Mouse (Mus musculus) Patski (cell line): ENCODE results near the gene Klk4. TPM values are rescaled to one million over a fixed set of nuclear protein-coding genes. Genes with fewer than 3 reads are reported as not detected.

Experiments
- ATAC-seq: fragments of 100-300 bp; one replicate; pipeline ENCODE4 v1.8.0; 2021
- CTCF ChIA-PET: fragments of 350-600 bp; sonication (Branson Sonifier 250); formaldehyde crosslinking; loops from one replicate; lab custom pipeline; 2022; ENCODE audit warnings: inconsistent platforms; lab: Charles Lee
- POLR2A ChIA-PET: fragments of 350-600 bp; sonication (Branson Sonifier 250); formaldehyde crosslinking; loops from one replicate; lab custom pipeline; 2022; ENCODE audit warnings: antibody characterized with exemption, inconsistent platforms; lab: Charles Lee
- DNase-seq: peaks from one replicate; pipeline ENCODE4 v3.0.0-alpha.2; 2011; ENCODE audit warnings: low read depth, low spot score
- H3K27me3 ChIP-seq: fragments of 371-371 bp; one replicate; pipeline ENCODE4 v1.5.1; 2021
- CTCF ChIP-seq: fragments of 100-300 bp; IDR thresholded peaks from one replicate; pipeline ENCODE4 v1.5.1; 2021
- in situ Hi-C: fragments of 300-500 bp; cut with MboI; formaldehyde crosslinking; loops from 3 replicates; pipeline ENCODE4 v1.11.1; 2018; ENCODE audit warnings: low pct_unique_long_range_greater_than_20kb, mixed read lengths
- polyA plus RNA-seq: library from polyadenylated mRNA; unstranded; gene quantifications from one replicate; pipeline ENCODE4 v1.2.3, GENCODE M21; 2021

Klk4 gene
- polyA plus RNA-seq, 1 experiment from 2014 or later: not detected

- H3K27me3 ChIP-seq: no peaks in the 10 kb centered on the region
- ATAC-seq: no peak
- ChIA-PET POLR2A (no interaction called here), CTCF (no interaction called here)
- no peak for TF ChIP-seq CTCF
- in situ Hi-C loops: loop anchor here (25.0 kb wide), 1 partner anchor 462 kb away; no protein-coding TSS in a partner anchor
- no peak for DNase-seq
Observed at GRCm38 (mm10) chr7:43874868-43875375, 6.0 kb upstream of the Klk4 start.

GRCm38 (mm10) chr7:43876444-43876843 lies 4.5 kb upstream of the Klk4 start:
- CTCF ChIA-PET: no interaction called here
- POLR2A ChIA-PET: no interaction called here
- no peak for TF ChIP-seq CTCF
- in situ Hi-C loops: loop anchor here (25.0 kb wide), 1 partner anchor 461 kb away; no protein-coding TSS in a partner anchor
- no peak for ATAC-seq
- no peak for DNase-seq
- no peaks in the 10 kb centered on the region for H3K27me3 ChIP-seq

- no peak for TF ChIP-seq CTCF
- CTCF ChIA-PET: interaction anchor here (1.2 kb wide), 1 partner anchor 14 kb away, joined by 3 read pairs; no protein-coding TSS in a partner anchor
- no peaks in the 10 kb centered on the region for H3K27me3 ChIP-seq
- in situ Hi-C loops: loop anchor here (25.0 kb wide), 1 partner anchor 459 kb away; no protein-coding TSS in a partner anchor
- DNase-seq (no peak), ATAC-seq (no peak)
- POLR2A ChIA-PET: no interaction called here
Observed at GRCm38 (mm10) chr7:43878281-43878680, 2.7 kb upstream of the Klk4 start.

GRCm38 (mm10) chr7:43882346-43882745 lies 1.4 kb downstream of the Klk4 start:
- ATAC-seq (no peak), DNase-seq (no peak)
- POLR2A ChIA-PET: no interaction called here
- in situ Hi-C loops: loop anchor here (25.0 kb wide), 1 partner anchor 455 kb away; no protein-coding TSS in a partner anchor
- CTCF ChIA-PET: no interaction called here
- TF ChIP-seq CTCF: no peak
- no peaks in the 10 kb centered on the region for H3K27me3 ChIP-seq

GRCm38 (mm10) chr7:43882811-43883210 lies 1.9 kb downstream of the Klk4 start:
- ChIA-PET CTCF (no interaction called here), POLR2A (no interaction called here)
- no peak for DNase-seq
- no peaks in the 10 kb centered on the region for H3K27me3 ChIP-seq
- TF ChIP-seq CTCF: no peak
- in situ Hi-C loops: loop anchor here (25.0 kb wide), 1 partner anchor 454 kb away; no protein-coding TSS in a partner anchor
- ATAC-seq: no peak

GRCm38 (mm10) chr7:43883547-43883946 lies 2.6 kb downstream of the Klk4 start:
- H3K27me3 ChIP-seq: no peaks in the 10 kb centered on the region
- ATAC-seq: no peak
- ChIA-PET CTCF (interaction anchor here (1.2 kb wide), 1 partner anchor 11 kb away, joined by 3 read pairs; no protein-coding TSS in a partner anchor), POLR2A (no interaction called here)
- in situ Hi-C loops: loop anchor here (25.0 kb wide), 1 partner anchor 454 kb away; no protein-coding TSS in a partner anchor
- peak; percentile 54 for TF ChIP-seq CTCF
- no peak for DNase-seq

GRCm38 (mm10) chr7:43891365-43891764 lies 10.4 kb downstream of the Klk4 start:
- no peak for TF ChIP-seq CTCF
- in situ Hi-C loops: loop anchor here (5.0 to 25.0 kb wide), 2 partner anchors 209 to 446 kb away; no protein-coding TSS in a partner anchor
- DNase-seq (no peak), ATAC-seq (no peak)
- peaks cover 6% of the 10 kb centered on the region for H3K27me3 ChIP-seq
- ChIA-PET POLR2A (no interaction called here), CTCF (no interaction called here)

GRCm38 (mm10) chr7:43891788-43892187 lies 10.8 kb downstream of the Klk4 start:
- in situ Hi-C loops: loop anchor here (5.0 to 25.0 kb wide), 2 partner anchors 209 to 446 kb away; no protein-coding TSS in a partner anchor
- POLR2A ChIA-PET: no interaction called here
- TF ChIP-seq CTCF: no peak
- no peak for DNase-seq
- no peak for ATAC-seq
- peaks cover 6% of the 10 kb centered on the region for H3K27me3 ChIP-seq
- CTCF ChIA-PET: no interaction called here

- peak; percentile 88 for ATAC-seq
- ChIA-PET CTCF (interaction anchor here (1.1 to 1.2 kb wide), 2 partner anchors 11 to 214 kb away, joined by 3 to 5 read pairs; no protein-coding TSS in a partner anchor), POLR2A (interaction anchor here (0.6 kb wide), 1 partner anchor 181 kb away, joined by 5 read pairs; no protein-coding TSS in a partner anchor)
- peak; percentile 88 for TF ChIP-seq CTCF
- DNase-seq: peak; percentile 9
- H3K27me3 ChIP-seq: peaks cover 6% of the 10 kb centered on the region
- in situ Hi-C loops: loop anchor here (5.0 to 25.0 kb wide), 2 partner anchors 213 to 442 kb away; no protein-coding TSS in a partner anchor
Observed at GRCm38 (mm10) chr7:43894836-43895235, 13.9 kb downstream of the Klk4 start.

GRCm38 (mm10) chr7:43914821-43915220 lies 33.9 kb downstream of the Klk4 start:
- in situ Hi-C loops: no loop called here
- no peak for TF ChIP-seq CTCF
- DNase-seq (no peak), ATAC-seq (no peak)
- H3K27me3 ChIP-seq: no peaks in the 10 kb centered on the region
- CTCF ChIA-PET: no interaction called here
- POLR2A ChIA-PET: no interaction called here

GRCm38 (mm10) chr7:43918426-43918825 lies 37.5 kb downstream of the Klk4 start:
- CTCF ChIA-PET: no interaction called here
- ATAC-seq: no peak
- in situ Hi-C loops: no loop called here

More at GRCm38 (mm10) chr7:43918426-43918825, 37.5 kb downstream of the Klk4 start:
- H3K27me3 ChIP-seq: no peaks in the 10 kb centered on the region
- TF ChIP-seq CTCF: no peak
- POLR2A ChIA-PET: no interaction called here
- no peak for DNase-seq
